Mouse (Mus musculus): Measurements from ENCODE around the gene Timd2. TPM values are rescaled to one million over a fixed set of nuclear protein-coding genes. Genes with fewer than 3 reads are reported as not detected.
"Not testable (repeated sequence)": the region's sequence is repeated elsewhere in the genome, so short reads cannot be mapped to it uniquely, and the experiment has no call there.

Timd2 gene
- total and polyA plus RNA-seq, 2 experiments from 2014 or later, result not detected

DNA sequence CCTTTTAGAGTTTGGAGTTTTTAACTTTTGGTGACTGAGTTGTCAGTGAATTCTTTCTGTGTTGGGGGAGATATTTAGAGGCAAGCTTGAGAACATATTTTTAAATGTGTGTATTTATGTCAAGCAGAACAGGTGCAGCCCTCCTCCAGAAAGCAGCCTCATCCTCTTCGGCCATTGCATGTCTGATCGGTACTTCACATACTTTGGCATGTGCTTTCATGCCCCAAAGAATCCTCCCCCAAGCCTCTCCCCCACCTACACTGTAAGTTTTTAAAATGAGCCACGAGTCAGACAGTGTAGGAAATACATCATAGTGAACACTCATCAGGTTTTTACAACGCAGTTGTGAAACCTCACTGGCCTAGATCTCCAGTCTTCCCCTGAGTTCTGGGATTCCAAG is 34.0 kb upstream of the Timd2 start:
- H3K9ac ChIP-seq (replicated peaks; ENCODE audit: low read depth, low read length), result no peak overlapping the region
- DNase-seq (ENCODE audit: low spot score), result no peak
- H3K4me1 ChIP-seq (ENCODE audit: control insufficient read depth, insufficient read depth), result no peaks in the 10 kb centered on the region
- WGBS, result 77% methylated on average over 4 of the region's 4 CpGs
- no peaks in the 10 kb centered on the region for H3K9me3 ChIP-seq (replicated peaks; ENCODE audit: control insufficient read depth, low read length)
- no peak overlapping the region for H3K4me3 ChIP-seq (ENCODE audit: low read depth, low read length)
- H3K27me3 ChIP-seq (ENCODE audit: control insufficient read depth, insufficient read depth, low read length), result no peaks in the 10 kb centered on the region
- ATAC-seq (ENCODE audit: insufficient read depth, low read depth), result no peak
- H3K4me2 ChIP-seq (ENCODE audit: low read depth, low read length), result no peak overlapping the region
- H3K36me3 ChIP-seq (replicated peaks; ENCODE audit: control insufficient read depth, insufficient read depth, low read length), result no peaks in the 10 kb centered on the region
- no peak overlapping the region for H3K27ac ChIP-seq (ENCODE audit: low read depth)
- no peak for TF ChIP-seq CTCF (IDR thresholded peaks at IDR 0.05; ENCODE audit: low read depth)
- TF ChIP-seq EP300 (IDR thresholded peaks at IDR 0.05; ENCODE audit: low read depth), result no peak

DNA sequence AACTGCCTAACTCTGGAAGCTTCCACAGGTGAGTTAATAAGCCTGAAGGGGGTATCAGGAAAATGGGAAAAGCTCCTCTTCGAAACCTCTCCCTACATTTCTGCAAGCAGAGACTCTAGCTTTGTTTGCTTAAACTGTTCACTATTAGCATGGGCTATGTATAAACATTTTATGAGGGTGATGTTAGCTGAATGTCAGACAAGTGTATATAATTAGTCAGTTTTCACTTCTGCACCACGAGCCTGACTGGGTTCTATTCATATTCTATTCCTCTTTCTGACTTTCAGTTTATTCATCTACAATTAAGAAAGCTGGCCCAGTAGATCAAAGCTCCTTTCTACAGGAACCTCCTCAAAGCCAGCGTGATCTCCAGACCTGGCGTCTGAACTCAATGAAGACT is 32.6 kb upstream of the Timd2 start:
- no peak for TF ChIP-seq EP300 (IDR thresholded peaks at IDR 0.05; ENCODE audit: low read depth)
- TF ChIP-seq CTCF (IDR thresholded peaks at IDR 0.05; ENCODE audit: low read depth), result no peak
- Histone ChIP-seq H3K27me3 (ENCODE audit: control insufficient read depth, insufficient read depth, low read length) (no peaks in the 10 kb centered on the region), H3K9ac (replicated peaks; ENCODE audit: low read depth, low read length) (no peak overlapping the region), H3K4me1 (ENCODE audit: control insufficient read depth, insufficient read depth) (no peaks in the 10 kb centered on the region), H3K27ac (ENCODE audit: low read depth) (no peak overlapping the region), H3K36me3 (replicated peaks; ENCODE audit: control insufficient read depth, insufficient read depth, low read length) (no peaks in the 10 kb centered on the region), H3K4me2 (ENCODE audit: low read depth, low read length) (no peak overlapping the region), H3K9me3 (replicated peaks; ENCODE audit: control insufficient read depth, low read length) (no peaks in the 10 kb centered on the region), H3K4me3 (ENCODE audit: low read depth, low read length) (no peak overlapping the region)
- no peak for ATAC-seq (ENCODE audit: insufficient read depth, low read depth)
- DNase-seq (ENCODE audit: low spot score), result no peak
- 84% methylated on average over 4 of the region's 4 CpGs for WGBS

DNA sequence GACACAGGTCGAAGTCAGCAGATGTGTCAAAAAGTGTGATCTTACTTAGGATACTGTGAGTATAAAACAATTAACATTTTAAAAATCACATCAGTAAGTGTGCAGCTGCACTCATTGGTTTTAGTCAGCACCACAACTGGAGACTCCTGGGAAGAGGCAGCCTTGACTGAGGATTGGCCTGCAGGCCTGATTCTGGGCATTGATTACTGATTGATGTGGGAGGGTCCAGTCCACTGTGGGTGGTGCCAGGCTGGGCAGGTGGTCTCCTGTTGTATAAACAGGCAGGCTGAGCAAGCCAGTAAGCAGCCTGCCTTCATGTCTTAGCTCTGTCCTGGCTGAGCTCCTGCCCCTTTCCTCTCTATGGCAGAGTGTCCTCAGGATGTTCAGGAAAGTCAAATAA is 28.2 kb upstream of the Timd2 start, which contains the start of gene Havcr1:
Havcr1 (plus strand) TSS at position 5 of the 400 bp plus-strand sequence.
- not testable (repeated sequence) for H3K4me3 ChIP-seq (ENCODE audit: low read depth, low read length); H3K4me1 ChIP-seq (ENCODE audit: control insufficient read depth, insufficient read depth); H3K4me2 ChIP-seq (ENCODE audit: low read depth, low read length); H3K27ac ChIP-seq (ENCODE audit: low read depth); H3K27me3 ChIP-seq (ENCODE audit: control insufficient read depth, insufficient read depth, low read length); H3K36me3 ChIP-seq (replicated peaks; ENCODE audit: control insufficient read depth, insufficient read depth, low read length); H3K9ac ChIP-seq (replicated peaks; ENCODE audit: low read depth, low read length); DNase-seq (ENCODE audit: low spot score); H3K9me3 ChIP-seq (replicated peaks; ENCODE audit: control insufficient read depth, low read length); ATAC-seq (ENCODE audit: insufficient read depth, low read depth)
- 88% methylated on average over 1 of the region's 1 CpGs for WGBS

DNA sequence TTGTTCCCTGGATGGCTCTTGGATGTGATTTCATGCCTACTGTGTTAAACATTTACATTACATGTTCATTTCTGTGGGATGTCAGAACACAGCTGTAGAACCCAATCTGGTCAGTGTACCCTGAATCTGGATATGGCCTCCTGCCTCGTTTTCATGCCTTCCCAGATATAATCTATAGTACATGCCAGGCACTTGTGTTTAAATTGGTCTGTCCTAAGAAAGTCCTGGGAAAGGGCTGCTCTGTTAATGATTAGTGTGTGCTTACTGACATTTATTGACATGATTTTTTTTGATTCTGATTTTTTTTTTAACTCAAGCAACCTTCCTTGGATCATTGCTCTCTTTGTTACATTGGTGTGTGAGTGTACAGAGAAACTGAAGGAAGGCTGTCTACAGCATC is 27.8 kb upstream of the Timd2 start:
- H3K36me3 ChIP-seq (replicated peaks; ENCODE audit: control insufficient read depth, insufficient read depth, low read length), result no peaks in the 10 kb centered on the region
- no peaks in the 10 kb centered on the region for H3K4me1 ChIP-seq (ENCODE audit: control insufficient read depth, insufficient read depth)
- H3K27me3 ChIP-seq (ENCODE audit: control insufficient read depth, insufficient read depth, low read length), result no peaks in the 10 kb centered on the region
- no peaks in the 10 kb centered on the region for H3K9me3 ChIP-seq (replicated peaks; ENCODE audit: control insufficient read depth, low read length)
- no peak overlapping the region for H3K27ac ChIP-seq (ENCODE audit: low read depth)
- TF ChIP-seq EP300 (IDR thresholded peaks at IDR 0.05; ENCODE audit: low read depth), result no peak
- TF ChIP-seq CTCF (IDR thresholded peaks at IDR 0.05; ENCODE audit: low read depth), result no peak
- H3K4me3 ChIP-seq (ENCODE audit: low read depth, low read length), result no peak overlapping the region
- DNase-seq (ENCODE audit: low spot score), result no peak
- H3K4me2 ChIP-seq (ENCODE audit: low read depth, low read length), result no peak overlapping the region
- H3K9ac ChIP-seq (replicated peaks; ENCODE audit: low read depth, low read length), result no peak overlapping the region
- no peak for ATAC-seq (ENCODE audit: insufficient read depth, low read depth)
- 25% methylated on average over 1 of the region's 1 CpGs for WGBS

DNA sequence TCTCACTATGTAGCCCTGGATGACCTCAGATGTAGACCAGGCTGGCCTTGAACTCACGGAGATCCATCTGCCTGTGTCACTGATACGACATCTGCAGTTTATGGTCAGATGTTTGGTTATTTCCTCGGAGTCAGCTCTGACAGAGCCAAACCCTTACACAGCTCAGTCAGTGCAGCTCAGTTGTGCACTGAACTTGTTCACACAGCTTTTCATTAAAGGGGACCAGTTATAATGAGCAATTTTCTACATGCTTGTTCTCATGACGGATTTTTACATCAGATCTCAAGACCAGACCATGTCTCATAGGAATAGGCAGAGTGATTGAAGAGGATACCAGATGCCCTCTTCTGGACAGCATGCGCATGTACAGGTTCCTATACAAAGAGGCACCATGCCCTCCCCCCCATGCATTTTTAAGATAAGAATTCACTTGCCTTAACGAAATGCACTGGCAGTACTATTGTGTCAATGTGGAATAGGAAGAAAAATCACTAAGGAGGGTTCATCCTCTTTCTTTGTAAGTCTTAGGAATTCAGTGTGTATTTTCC is 26.5 kb upstream of the Timd2 start:
- H3K27ac ChIP-seq (ENCODE audit: low read depth), result no peak overlapping the region
- H3K9ac ChIP-seq (replicated peaks; ENCODE audit: low read depth, low read length), result no peak overlapping the region
- DNase-seq (ENCODE audit: low spot score) (peak; percentile 34), ATAC-seq (ENCODE audit: insufficient read depth, low read depth) (no peak)
- no peak overlapping the region for H3K4me3 ChIP-seq (ENCODE audit: low read depth, low read length)
- H3K27me3 ChIP-seq (ENCODE audit: control insufficient read depth, insufficient read depth, low read length), result no peaks in the 10 kb centered on the region
- no peak overlapping the region for H3K4me2 ChIP-seq (ENCODE audit: low read depth, low read length)
- no peaks in the 10 kb centered on the region for H3K4me1 ChIP-seq (ENCODE audit: control insufficient read depth, insufficient read depth)
- no peaks in the 10 kb centered on the region for H3K36me3 ChIP-seq (replicated peaks; ENCODE audit: control insufficient read depth, insufficient read depth, low read length)
- TF ChIP-seq EP300 (IDR thresholded peaks at IDR 0.05; ENCODE audit: low read depth), result no peak
- peak; percentile 50 for TF ChIP-seq CTCF (IDR thresholded peaks at IDR 0.05; ENCODE audit: low read depth)
- H3K9me3 ChIP-seq (replicated peaks; ENCODE audit: control insufficient read depth, low read length), result no peaks in the 10 kb centered on the region
- 55% methylated on average over 6 of the region's 6 CpGs for WGBS

DNA sequence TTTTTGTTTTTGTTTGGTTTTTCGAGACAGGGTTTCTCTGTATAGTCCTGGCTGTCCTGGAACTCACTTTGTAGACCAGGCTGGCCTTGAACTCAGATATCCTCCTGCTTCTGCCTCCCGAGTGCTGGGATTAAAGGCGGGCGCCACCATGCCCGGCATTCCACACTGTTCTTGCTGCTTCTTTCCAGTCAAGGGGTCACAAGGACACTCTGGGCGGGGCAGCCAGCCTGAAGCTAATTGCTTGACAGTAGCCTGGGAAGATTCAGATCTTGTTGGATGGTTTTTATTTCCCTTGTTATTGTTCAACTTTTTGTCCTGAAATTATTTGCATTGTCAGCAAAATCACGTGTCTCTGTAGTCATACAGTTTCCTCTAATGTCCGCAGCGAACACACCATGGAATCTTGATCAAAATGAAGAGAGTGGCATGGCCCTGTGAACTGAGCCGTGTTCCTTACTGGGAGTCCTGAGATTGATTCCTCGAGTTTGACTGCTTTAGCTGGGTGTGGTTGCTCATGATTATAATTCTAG is 24.7 kb upstream of the Timd2 start:
- DNase-seq (ENCODE audit: low spot score), result no peak
- TF ChIP-seq CTCF (IDR thresholded peaks at IDR 0.05; ENCODE audit: low read depth) (no peak), EP300 (IDR thresholded peaks at IDR 0.05; ENCODE audit: low read depth) (no peak)
- ATAC-seq (ENCODE audit: insufficient read depth, low read depth), result no peak
- Histone ChIP-seq H3K27me3 (ENCODE audit: control insufficient read depth, insufficient read depth, low read length) (no peaks in the 10 kb centered on the region), H3K4me2 (ENCODE audit: low read depth, low read length) (no peak overlapping the region), H3K36me3 (replicated peaks; ENCODE audit: control insufficient read depth, insufficient read depth, low read length) (no peaks in the 10 kb centered on the region), H3K4me3 (ENCODE audit: low read depth, low read length) (no peak overlapping the region), H3K4me1 (ENCODE audit: control insufficient read depth, insufficient read depth) (no peaks in the 10 kb centered on the region), H3K27ac (ENCODE audit: low read depth) (no peak overlapping the region), H3K9me3 (replicated peaks; ENCODE audit: control insufficient read depth, low read length) (no peaks in the 10 kb centered on the region), H3K9ac (replicated peaks; ENCODE audit: low read depth, low read length) (no peak overlapping the region)
- WGBS, result 79% methylated on average over 11 of the region's 11 CpGs

Data from heart, postnatal 0 days (tissue).